Mouse (Mus musculus) hindbrain, embryonic 15.5 days (tissue): ENCODE data around the gene 6030452D12Rik. TPM values are rescaled to one million over a fixed set of nuclear protein-coding genes. Genes with fewer than 3 reads are reported as not detected.

Experiments used
- ATAC-seq: fragments of 200-750 bp; cut with Nextera tagmentation; 2 replicates; pipeline ENCODE4 v1.8.0; 2017; ENCODE audit warnings: low read depth, moderate number of reproducible peaks, moderate TSS enrichment; ENCODE audit not compliant: low FRiP score
- H3K27ac ChIP-seq: fragments of 300-500 bp; sonication (generic); replicated peaks from 2 replicates; pipeline ENCODE4 v1.5.1; 2015; ENCODE audit warnings: mild to moderate bottlenecking, inconsistent platforms
- H3K27me3 ChIP-seq: fragments of 300-500 bp; sonication (generic); 2 replicates; pipeline ENCODE4 v1.6.1; 2015; ENCODE audit warnings: control low read depth, inconsistent platforms
- H3K36me3 ChIP-seq: fragments of 300-500 bp; sonication (generic); 2 replicates; pipeline ENCODE4 v1.6.1; 2015; ENCODE audit warnings: control low read depth, inconsistent platforms
- H3K4me1 ChIP-seq: fragments of 300-500 bp; sonication (generic); replicated peaks from 2 replicates; pipeline ENCODE4 v1.6.1; 2015; ENCODE audit warnings: control low read depth, inconsistent platforms
- H3K4me2 ChIP-seq: fragments of 300-500 bp; sonication (generic); 2 replicates; pipeline ENCODE4 v1.6.1; 2015; ENCODE audit warnings: moderate library complexity, mild to moderate bottlenecking, inconsistent platforms
- H3K4me3 ChIP-seq: fragments of 300-500 bp; sonication (generic); 2 replicates; pipeline ENCODE4 v1.5.1; 2015; ENCODE audit warnings: mild to moderate bottlenecking, inconsistent platforms
- H3K9ac ChIP-seq: fragments of 300-500 bp; sonication (generic); 2 replicates; pipeline ENCODE4 v1.6.1; 2015; ENCODE audit warnings: inconsistent platforms
- H3K9me3 ChIP-seq: fragments of 300-500 bp; sonication (generic); 2 replicates; pipeline ENCODE4 v1.6.1; 2016; ENCODE audit warnings: control low read depth, inconsistent platforms
- WGBS: fragments of 180-500 bp; shearing (Covaris S2); methylation state at CpG from one replicate; pipeline ENCODE4 v1.1.7; 2015; 5-methylcytosine and 5-hydroxymethylcytosine counted together
- polyA plus RNA-seq: library from polyadenylated mRNA; unstranded; fragments of >200 nt; fragmentation: Nextera tagmentation; extraction: Ambion mirVana; gene quantifications from 2 replicates; pipeline ENCODE4 v1.2.1, GENCODE M21; 2015

The 6030452D12Rik gene
- polyA plus RNA-seq = not detected in 2 replicates

DNA sequence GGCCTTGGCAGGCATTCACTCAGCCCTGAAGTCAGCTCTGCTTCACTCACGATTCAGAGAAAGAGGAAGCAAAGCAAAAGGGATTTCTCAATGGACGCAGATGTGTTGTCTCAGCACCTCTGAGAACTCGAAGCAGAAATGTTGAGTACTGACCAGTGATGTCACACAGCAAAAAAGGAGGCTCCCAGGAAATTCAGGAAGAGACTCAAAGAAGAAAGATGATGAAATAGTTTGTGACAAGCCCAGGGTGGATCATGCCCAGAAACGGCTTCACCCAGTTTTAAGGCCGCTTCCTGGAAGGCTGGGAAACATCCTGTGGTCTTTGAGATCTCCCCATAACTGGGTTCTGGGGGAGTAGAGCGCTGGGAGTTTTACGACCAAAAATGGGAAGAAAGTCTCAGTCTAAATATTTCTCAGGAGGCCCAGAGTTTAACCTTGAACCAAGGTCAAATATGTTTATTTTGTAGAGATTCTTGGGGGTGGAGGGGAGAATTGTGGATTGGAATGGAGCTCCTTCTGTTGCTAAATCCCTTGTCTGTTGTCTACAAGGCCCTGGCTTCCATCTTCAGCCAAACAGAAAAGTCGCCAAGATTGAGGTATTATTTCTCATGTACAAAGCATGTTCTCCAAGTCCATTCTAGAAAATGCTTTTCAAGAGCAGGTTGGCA lies at the start of gene 6030452D12Rik:
Gene 6030452D12Rik, plus strand, starts transcription at position 505 of the 668 bp plus-strand sequence.
- Histone ChIP-seq H3K4me1 (no peaks in the 10 kb centered on the region), H3K9me3 (no peaks in the 10 kb centered on the region), H3K27ac (no peak within 1 kb of the TSS), H3K4me3 (no peak within 1 kb of the TSS), H3K27me3 (no peaks in the 10 kb centered on the region), H3K9ac (no peak within 1 kb of the TSS), H3K36me3 (no peaks in the 10 kb centered on the region), H3K4me2 (no peak within 1 kb of the TSS)
- no peak for ATAC-seq
- 78% methylated on average over 8 of the region's 8 CpGs for WGBS

DNA sequence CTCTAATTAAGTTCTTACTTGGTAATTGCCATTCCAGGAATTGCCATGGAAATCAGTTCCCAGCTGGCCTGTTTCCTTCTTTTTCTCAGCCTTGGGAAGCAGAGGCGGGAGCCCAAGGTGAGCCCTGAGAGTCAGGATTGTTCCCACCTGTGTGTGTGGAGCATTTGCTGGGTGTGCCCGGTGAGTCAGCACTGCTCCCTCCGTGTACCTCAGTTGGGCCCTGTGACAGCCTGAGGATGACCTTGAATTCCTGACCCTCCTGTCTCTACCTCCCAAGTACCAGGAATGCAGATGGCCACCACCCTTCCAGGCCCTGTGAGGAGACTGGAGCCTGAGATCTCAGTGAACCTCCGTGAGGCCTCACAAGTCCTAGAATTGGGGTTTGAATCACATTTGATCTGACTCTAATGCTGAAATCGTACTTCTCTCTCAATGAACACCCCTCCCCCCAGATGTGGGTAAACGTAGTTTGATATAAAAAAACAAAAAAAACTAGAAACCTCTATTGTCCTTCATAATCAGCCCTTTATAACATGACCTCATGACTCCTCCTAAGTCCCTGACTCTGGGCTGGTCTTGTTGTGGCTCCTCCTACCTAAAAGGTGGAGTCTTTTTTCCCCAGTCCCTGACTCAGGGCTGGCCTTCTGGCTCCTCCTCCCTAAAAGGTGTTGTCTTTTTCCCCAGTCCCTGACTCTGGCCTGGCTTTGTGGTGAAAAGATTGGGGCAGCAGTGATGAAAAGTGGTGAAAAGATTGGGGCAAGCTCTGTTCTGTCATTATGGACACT lies 48.8 kb upstream of the 6030452D12Rik start:
- Histone ChIP-seq H3K4me3 (no peak overlapping the region), H3K27me3 (no peaks in the 10 kb centered on the region), H3K9me3 (no peaks in the 10 kb centered on the region), H3K36me3 (no peaks in the 10 kb centered on the region), H3K4me2 (no peak overlapping the region), H3K9ac (no peak overlapping the region), H3K27ac (no peak overlapping the region), H3K4me1 (peaks cover 4% of the 10 kb centered on the region; the same call in 1 of the 2 replicates)
- ATAC-seq = no peak
- 68% methylated on average over 6 of the region's 6 CpGs for WGBS

- ATAC-seq = no peak
- no peak overlapping the region for H3K27ac ChIP-seq
- H3K9ac ChIP-seq = no peak overlapping the region
- no peaks in the 10 kb centered on the region for H3K36me3 ChIP-seq
- H3K4me3 ChIP-seq = no peak overlapping the region
- WGBS = 52% methylated on average over 12 of the region's 12 CpGs
- H3K4me2 ChIP-seq = no peak overlapping the region
- H3K9me3 ChIP-seq = no peaks in the 10 kb centered on the region
- H3K27me3 ChIP-seq = no peaks in the 10 kb centered on the region
- H3K4me1 ChIP-seq = peaks cover 4% of the 10 kb centered on the region; the same call in 1 of the 2 replicates
Measured at GRCm38 (mm10) chr8:106452701-106453481, 47.4 kb upstream of the 6030452D12Rik start.

DNA sequence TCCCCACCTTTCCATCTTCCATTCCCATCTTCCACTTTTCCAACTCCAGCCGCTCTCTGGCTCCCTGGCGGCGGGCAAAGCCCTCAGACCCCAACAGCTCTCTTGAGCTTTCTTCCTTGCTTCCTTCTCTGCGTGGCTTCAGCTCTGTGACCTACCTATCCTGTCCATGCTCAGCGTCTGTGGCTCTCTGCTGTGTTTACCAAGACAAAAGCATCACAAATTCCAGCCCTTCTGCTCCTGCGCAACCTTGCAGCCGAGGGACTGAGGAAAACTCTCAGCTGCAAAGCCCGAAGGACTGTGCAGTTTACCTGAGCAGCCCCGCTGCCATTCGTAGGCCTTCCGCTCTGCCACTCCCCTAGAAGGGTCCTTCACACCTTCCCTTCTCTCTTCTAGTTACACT lies 46.3 kb upstream of the 6030452D12Rik start:
- no peak for ATAC-seq

DNA sequence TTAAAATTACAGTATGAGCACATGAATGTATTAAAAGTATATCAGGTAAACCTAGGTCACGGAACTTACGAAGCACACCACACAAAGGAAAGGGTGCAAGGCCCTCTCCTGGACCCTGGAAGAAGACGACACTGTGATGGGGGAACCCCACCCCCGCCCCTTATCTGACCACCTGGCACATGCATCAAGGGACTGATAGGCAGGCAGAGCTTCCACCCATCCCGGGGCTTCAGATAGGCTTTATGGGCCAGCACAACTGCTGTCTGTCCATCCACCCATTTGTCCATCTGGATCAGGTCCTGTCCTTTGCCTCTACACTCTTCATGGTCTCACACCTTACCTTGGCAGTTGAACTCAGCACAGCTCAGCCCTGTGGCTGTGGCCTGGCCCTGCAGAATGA lies 38.2 kb upstream of the 6030452D12Rik start:
- ATAC-seq = no peak
- Histone ChIP-seq H3K9ac (no peak overlapping the region), H3K4me2 (no peak overlapping the region), H3K36me3 (no peaks in the 10 kb centered on the region), H3K9me3 (0 out of 2 replicates have a peak, but pooled peaks cover 4% of the 10 kb centered on the region), H3K27me3 (no peaks in the 10 kb centered on the region), H3K4me1 (no peaks in the 10 kb centered on the region), H3K4me3 (no peak overlapping the region), H3K27ac (no peak overlapping the region)
- 86% methylated on average over 5 of the region's 5 CpGs for WGBS

More for the DNA sequence above, 46.3 kb upstream of the 6030452D12Rik start:
- 75% methylated on average over 11 of the region's 11 CpGs for WGBS
- H3K4me2 ChIP-seq = no peak overlapping the region
- peaks cover 4% of the 10 kb centered on the region; the same call in 1 of the 2 replicates for H3K4me1 ChIP-seq
- H3K4me3 ChIP-seq = no peak overlapping the region
- H3K36me3 ChIP-seq = no peaks in the 10 kb centered on the region
- H3K27ac ChIP-seq = no peak overlapping the region
- no peaks in the 10 kb centered on the region for H3K27me3 ChIP-seq
- H3K9me3 ChIP-seq = 0 out of 2 replicates have a peak, but pooled peaks cover 4% of the 10 kb centered on the region
- no peak overlapping the region for H3K9ac ChIP-seq

GRCm38 (mm10) chr8:106463795-106464194 lies 36.5 kb upstream of the 6030452D12Rik start:
- Histone ChIP-seq H3K27ac (no peak overlapping the region), H3K4me1 (no peaks in the 10 kb centered on the region), H3K36me3 (no peaks in the 10 kb centered on the region), H3K4me3 (no peak overlapping the region), H3K4me2 (no peak overlapping the region), H3K9ac (no peak overlapping the region), H3K27me3 (no peaks in the 10 kb centered on the region), H3K9me3 (no peaks in the 10 kb centered on the region)
- no peak for ATAC-seq
- WGBS = 77% methylated on average over 6 of the region's 6 CpGs

- no peak for ATAC-seq
- H3K27me3 ChIP-seq = no peaks in the 10 kb centered on the region
- 60% methylated on average over 7 of the region's 7 CpGs for WGBS
- H3K9me3 ChIP-seq = no peaks in the 10 kb centered on the region
- H3K4me1 ChIP-seq = no peaks in the 10 kb centered on the region
- no peak overlapping the region for H3K27ac ChIP-seq
- no peak overlapping the region for H3K9ac ChIP-seq
- H3K4me3 ChIP-seq = no peak overlapping the region
- no peaks in the 10 kb centered on the region for H3K36me3 ChIP-seq
- H3K4me2 ChIP-seq = no peak overlapping the region
Measured at GRCm38 (mm10) chr8:106469485-106469884, 30.8 kb upstream of the 6030452D12Rik start.

- Histone ChIP-seq H3K4me1 (no peaks in the 10 kb centered on the region), H3K9ac (no peak overlapping the region), H3K4me2 (no peak overlapping the region), H3K27me3 (no peaks in the 10 kb centered on the region), H3K27ac (no peak overlapping the region), H3K36me3 (no peaks in the 10 kb centered on the region), H3K9me3 (no peaks in the 10 kb centered on the region), H3K4me3 (no peak overlapping the region)
- ATAC-seq = no peak
- WGBS = 88% methylated on average over 5 of the region's 5 CpGs
Measured at GRCm38 (mm10) chr8:106474001-106474400, 26.3 kb upstream of the 6030452D12Rik start.

- Histone ChIP-seq H3K4me1 (peaks cover 16% of the 10 kb centered on the region), H3K4me2 (no peak overlapping the region), H3K9ac (no peak overlapping the region), H3K4me3 (no peak overlapping the region), H3K9me3 (no peaks in the 10 kb centered on the region), H3K27ac (no peak overlapping the region), H3K36me3 (no peaks in the 10 kb centered on the region), H3K27me3 (peaks cover 17% of the 10 kb centered on the region)
- WGBS = 93% methylated on average over 7 of the region's 7 CpGs
- no peak for ATAC-seq
Measured at GRCm38 (mm10) chr8:106504241-106504640, 3.9 kb downstream of the 6030452D12Rik start.

GRCm38 (mm10) chr8:106505328-106505965 lies 5.1 kb downstream of the 6030452D12Rik start:
- Histone ChIP-seq H3K9me3 (no peaks in the 10 kb centered on the region), H3K4me1 (peaks cover 21% of the 10 kb centered on the region), H3K27me3 (peaks cover 29% of the 10 kb centered on the region), H3K27ac (no peak overlapping the region), H3K36me3 (no peaks in the 10 kb centered on the region), H3K9ac (no peak overlapping the region), H3K4me2 (no peak overlapping the region), H3K4me3 (no peak overlapping the region)
- ATAC-seq = no peak
- WGBS = 61% methylated on average over 10 of the region's 10 CpGs

- no peak overlapping the region for H3K4me3 ChIP-seq
- H3K4me2 ChIP-seq = no peak overlapping the region
- no peaks in the 10 kb centered on the region for H3K36me3 ChIP-seq
- peaks cover 36% of the 10 kb centered on the region for H3K27me3 ChIP-seq
- no peaks in the 10 kb centered on the region for H3K9me3 ChIP-seq
- peaks cover 28% of the 10 kb centered on the region for H3K4me1 ChIP-seq
- 90% methylated on average over 1 of the region's 1 CpGs for WGBS
- H3K27ac ChIP-seq = no peak overlapping the region
- no peak for ATAC-seq
- H3K9ac ChIP-seq = no peak overlapping the region
Measured at GRCm38 (mm10) chr8:106506106-106506505, 5.8 kb downstream of the 6030452D12Rik start.
